Comparison of ENCODE assay signal across 11 mouse cellular contexts in the genomic region with DNA sequence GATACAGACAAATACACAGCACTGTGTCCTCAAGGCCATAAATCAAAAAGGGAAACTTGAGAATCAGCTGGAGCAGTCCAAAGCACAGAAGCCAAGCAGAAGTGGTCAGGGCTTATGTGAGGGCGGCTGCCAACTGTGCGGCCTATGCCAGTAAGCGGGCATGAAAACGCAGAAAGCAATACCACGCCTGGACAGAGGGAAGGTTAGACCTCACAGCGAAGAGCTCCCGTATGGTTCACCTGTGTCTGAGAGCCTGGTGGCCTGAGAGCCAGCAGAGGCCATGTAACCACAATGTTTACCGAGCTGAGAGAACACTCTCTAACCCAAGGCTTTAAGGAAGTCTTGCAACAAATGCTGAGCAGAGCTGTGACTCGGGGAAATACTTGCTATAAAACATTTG.
DNase-seq lines count a peak whose midpoint lies in the region; ATAC-seq lines count a peak whose summit lies in the region.
"Had no signal": no experiment of that assay in that cellular context is flagged by ENCODE, and none has a peak within 500 bp of the region (broad histone marks: within the 10 kb centered on the region; RNA-seq: fewer than 3 reads in every experiment).

No protein-coding gene starts in this region.

- no peaks in the 10 kb centered on the region for H3K9me3 ChIP-seq in lung, embryonic 16.5 days (ENCODE audit: control insufficient read depth, low read length)
- H3K9me3 ChIP-seq: liver, embryonic 15.5 days had no signal

- H3K36me3 ChIP-seq in lung, embryonic 16.5 days (ENCODE audit: control insufficient read depth, insufficient read depth, low read length): peaks cover 9% of the 10 kb centered on the region
- peaks cover 21% of the 10 kb centered on the region for H3K36me3 ChIP-seq in splenic B cell, adult 2 months (ENCODE audit: control insufficient read depth, insufficient read depth, low read length, poor library complexity, severe bottlenecking)

- H3K9ac ChIP-seq in lung, embryonic 16.5 days (ENCODE audit: low read length): no peak overlapping the region
- H3K9ac ChIP-seq: liver, embryonic 15.5 days had no signal

- H3K4me2 ChIP-seq in lung, embryonic 16.5 days (ENCODE audit: low read depth, low read length): no peak overlapping the region
- H3K4me2 ChIP-seq: liver, embryonic 15.5 days had no signal

- ATAC-seq in lung, embryonic 16.5 days (ENCODE audit: low read depth): peak; percentile 41

- peaks cover 22% of the 10 kb centered on the region for H3K4me1 ChIP-seq in lung, embryonic 16.5 days (replicated peaks; ENCODE audit: control insufficient read depth, insufficient read depth, low read length)

- intact Hi-C loops in left cerebral cortex, postnatal 36 days (cut with DNase I): no loop called here

- no peak overlapping the region; the same call in 1 of the 2 replicates for H3K27ac ChIP-seq in lung, embryonic 16.5 days (ENCODE audit: low read length)
- H3K27ac ChIP-seq: liver, embryonic 15.5 days had no signal

- H3K4me3 ChIP-seq in lung, embryonic 16.5 days (ENCODE audit: low read length): no peak overlapping the region
- H3K4me3 ChIP-seq: liver, embryonic 15.5 days had no signal

- no peak for DNase-seq in lung, postnatal 25 days (ENCODE audit: low spot score)
- peak; percentile 21 for DNase-seq in adrenal gland, postnatal 25 days
- peak; percentile 57 for DNase-seq in gastrocnemius, postnatal 10 days
- peak; percentile 44 for DNase-seq in splenic B cell, adult 2 months (ENCODE audit: low read depth, low spot score)
- DNase-seq in left cerebral cortex, postnatal 36 days (ENCODE audit: low spot score in 2 of 2): no peak
- no peak for DNase-seq in kidney, postnatal 36 days
- DNase-seq: kidney, adult 2 months; right cerebral cortex, postnatal 14 days; thymus, adult 18-20 months had no signal

- WGBS in lung, embryonic 16.5 days: 75% methylated on average over 9 of the region's 9 CpGs

- H3K27me3 ChIP-seq in lung, embryonic 16.5 days (ENCODE audit: control insufficient read depth, insufficient read depth, low read depth, low read length): no peaks in the 10 kb centered on the region
- H3K27me3 ChIP-seq in splenic B cell, adult 2 months (ENCODE audit: control insufficient read depth, insufficient read depth, low read length, poor library complexity, severe bottlenecking): no peaks in the 10 kb centered on the region
- H3K27me3 ChIP-seq: liver, embryonic 15.5 days had no signal

Comparison
In these comparisons a context has a peak if more than half of its experiments do, and no peak if none do; other contexts are left out.
1. DNase-seq: peak in adrenal gland, postnatal 25 days (single experiment), gastrocnemius, postnatal 10 days (single experiment) and splenic B cell, adult 2 months (single experiment); none in lung, postnatal 25 days (single experiment), left cerebral cortex, postnatal 36 days (0 of 2) and kidney, postnatal 36 days (0 of 2).